Mouse (Mus musculus) kidney, postnatal 0 days (tissue): ENCODE data around the gene Rfxank. TPM values are rescaled to one million over a fixed set of nuclear protein-coding genes. Genes with fewer than 3 reads are reported as not detected.

Source experiments
- ATAC-seq: fragments of 200-750 bp; cut with Nextera tagmentation; replicated peaks from 2 replicates; pipeline ENCODE4 v1.8.0; 2017; ENCODE audit warnings: low read depth, moderate number of reproducible peaks, moderate TSS enrichment, moderate library complexity; ENCODE audit not compliant: low FRiP score
- DNase-seq: peaks from one replicate; pipeline ENCODE4 v3.0.0-alpha.2; 2016; ENCODE audit warnings: low spot score
- H3K27ac ChIP-seq: fragments of 300-500 bp; sonication (generic); 2 replicates; pipeline ENCODE4 v1.5.1; 2014; ENCODE audit warnings: mild to moderate bottlenecking
- H3K27me3 ChIP-seq: fragments of 300-500 bp; sonication (generic); 2 replicates; pipeline ENCODE4 v1.6.1; 2014; ENCODE audit warnings: low read length, mixed read lengths; ENCODE audit not compliant: insufficient read depth
- H3K36me3 ChIP-seq: fragments of 300-500 bp; sonication (generic); 2 replicates; pipeline ENCODE4 v1.6.1; 2014; ENCODE audit warnings: low read length, mixed read lengths; ENCODE audit not compliant: insufficient read depth
- H3K4me1 ChIP-seq: fragments of 300-500 bp; sonication (generic); replicated peaks from 2 replicates; pipeline ENCODE4 v1.6.1; 2014; ENCODE audit warnings: antibody characterized with exemption, low read length, mixed read lengths; ENCODE audit not compliant: insufficient read depth
- H3K4me2 ChIP-seq: fragments of 300-500 bp; sonication (generic); 2 replicates; pipeline ENCODE4 v1.6.1; 2014; ENCODE audit warnings: mild to moderate bottlenecking, low read length, moderate library complexity, mixed read lengths
- H3K4me3 ChIP-seq: fragments of 300-500 bp; sonication (generic); replicated peaks from 2 replicates; pipeline ENCODE4 v1.5.1; 2014; ENCODE audit warnings: low read depth, low read length
- H3K9ac ChIP-seq: fragments of 300-500 bp; sonication (generic); 2 replicates; pipeline ENCODE4 v1.6.1; 2014; ENCODE audit warnings: low read depth, low read length
- H3K9me3 ChIP-seq: fragments of 300-500 bp; sonication (generic); replicated peaks from 2 replicates; pipeline ENCODE4 v1.6.1; 2016; ENCODE audit warnings: low read length, inconsistent platforms, mixed read lengths
- CTCF ChIP-seq: IDR thresholded peaks from 2 replicates; pipeline ENCODE4 v1.5.1; 2016; ENCODE audit warnings: antibody characterized with exemption, low read depth, mild to moderate bottlenecking, moderate library complexity
- WGBS: fragments of 180-500 bp; shearing (Covaris S2); extraction: QIAGEN DNeasy Blood & Tissue Kit; methylation state at CpG from one replicate; pipeline ENCODE4 v1.1.7; 2014; 5-methylcytosine and 5-hydroxymethylcytosine counted together
- polyA plus RNA-seq: library from polyadenylated mRNA; unstranded; fragments of >200 nt; fragmentation: Nextera tagmentation; extraction: Ambion mirVana; gene quantifications from 2 replicates; pipeline ENCODE4 v1.2.1, GENCODE M21; 2015

The Rfxank gene
- polyA plus RNA-seq, 1 experiment from 2014 or later: 13.7 TPM

DNA sequence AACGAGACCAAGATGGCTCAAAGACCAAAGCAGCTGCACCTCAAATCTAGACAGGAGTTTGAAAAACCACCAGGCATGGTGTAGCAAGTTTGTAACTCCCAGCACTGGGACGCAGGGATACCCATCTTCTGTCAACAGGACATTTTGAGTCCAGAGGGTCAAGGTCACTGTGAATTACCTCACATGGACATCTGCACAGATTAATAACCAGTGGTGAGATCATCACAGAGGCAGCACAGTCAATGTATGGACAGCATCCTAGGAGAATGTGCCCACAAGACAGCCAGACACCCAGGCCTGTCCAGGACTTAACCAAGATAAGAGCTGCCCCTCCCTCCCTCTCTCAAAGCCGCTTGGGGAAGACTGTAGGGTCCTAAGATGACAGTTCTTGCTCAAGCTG is 31.2 kb upstream of the Rfxank start:
- WGBS: 82% methylated on average over 3 of the region's 3 CpGs
- TF ChIP-seq CTCF: no peak

DNA sequence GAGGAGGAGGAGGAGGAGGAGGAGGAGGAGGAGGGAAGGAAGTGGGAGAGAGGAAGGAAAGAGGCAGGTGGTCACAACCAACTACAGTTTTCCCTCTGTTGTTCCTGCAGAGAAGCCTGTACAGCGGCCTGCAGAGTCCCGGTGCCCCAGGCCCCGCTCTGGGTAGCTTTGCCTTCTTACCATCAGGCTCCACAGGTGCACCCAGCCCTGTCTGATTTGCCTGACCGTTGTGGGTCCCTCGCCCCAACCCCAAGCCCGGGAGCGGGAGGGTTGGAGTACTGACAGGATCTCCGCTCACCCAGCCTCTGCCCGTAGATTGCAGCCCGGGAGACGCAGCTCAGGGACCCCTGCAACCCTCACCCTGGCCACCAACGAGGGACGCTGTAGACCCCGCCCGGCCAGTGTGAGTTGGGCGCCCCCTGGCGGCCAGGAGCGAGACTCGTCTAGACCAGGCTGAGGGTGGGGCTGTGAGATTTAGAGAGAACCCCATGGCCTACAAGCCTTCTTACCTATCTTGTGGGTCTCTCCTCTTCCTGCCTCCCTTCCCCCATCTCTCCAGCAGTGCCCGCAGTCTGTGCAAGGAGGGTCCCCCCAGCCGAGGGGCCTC is 27.7 kb upstream of the Rfxank start:
- Histone ChIP-seq H3K27me3 (no peaks in the 10 kb centered on the region), H3K36me3 (no peaks in the 10 kb centered on the region), H3K9ac (peak overlapping the region; percentile 43), H3K4me3 (no peak overlapping the region; the same call in 1 of the 2 replicates), H3K4me1 (no peaks in the 10 kb centered on the region), H3K4me2 (peak overlapping the region; percentile 57), H3K9me3 (no peaks in the 10 kb centered on the region), H3K27ac (no peak overlapping the region)
- WGBS: 3% methylated on average over 21 of the region's 21 CpGs
- ATAC-seq (peak; percentile 86), DNase-seq (peak; percentile 79)
- peak; percentile 98 for TF ChIP-seq CTCF

More for the DNA sequence above, 31.2 kb upstream of the Rfxank start:
- no peak for DNase-seq
- Histone ChIP-seq H3K27me3 (no peaks in the 10 kb centered on the region), H3K4me2 (no peak overlapping the region), H3K9ac (no peak overlapping the region), H3K9me3 (no peaks in the 10 kb centered on the region), H3K27ac (no peak overlapping the region), H3K4me3 (no peak overlapping the region), H3K36me3 (no peaks in the 10 kb centered on the region), H3K4me1 (no peaks in the 10 kb centered on the region)
- ATAC-seq: no peak

DNA sequence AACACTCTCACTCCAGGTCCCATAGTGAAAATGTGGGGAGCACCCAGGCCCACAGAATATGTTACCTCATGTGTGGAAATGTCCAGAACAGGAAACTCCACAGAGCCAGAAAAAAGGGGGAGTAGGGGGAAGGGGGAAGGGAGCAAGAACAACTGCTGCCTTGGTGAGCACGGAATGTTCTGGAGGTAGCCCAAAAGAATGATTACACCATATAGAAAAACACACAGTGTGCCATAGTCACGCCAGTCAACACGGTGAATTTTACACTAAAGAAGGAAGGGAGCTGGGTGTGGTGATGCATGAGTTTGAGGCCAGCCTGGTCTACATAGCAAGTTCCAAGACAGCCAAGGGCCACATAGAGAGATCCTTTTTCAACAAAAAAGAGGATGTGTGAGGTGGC is 24.4 kb upstream of the Rfxank start:
- Histone ChIP-seq H3K9me3 (no peaks in the 10 kb centered on the region), H3K4me2 (no peak overlapping the region), H3K27me3 (no peaks in the 10 kb centered on the region), H3K4me3 (no peak overlapping the region), H3K27ac (no peak overlapping the region), H3K36me3 (no peaks in the 10 kb centered on the region), H3K9ac (no peak overlapping the region), H3K4me1 (no peaks in the 10 kb centered on the region)
- 85% methylated on average over 3 of the region's 3 CpGs for WGBS
- ATAC-seq (no peak), DNase-seq (no peak)
- no peak for TF ChIP-seq CTCF

DNA sequence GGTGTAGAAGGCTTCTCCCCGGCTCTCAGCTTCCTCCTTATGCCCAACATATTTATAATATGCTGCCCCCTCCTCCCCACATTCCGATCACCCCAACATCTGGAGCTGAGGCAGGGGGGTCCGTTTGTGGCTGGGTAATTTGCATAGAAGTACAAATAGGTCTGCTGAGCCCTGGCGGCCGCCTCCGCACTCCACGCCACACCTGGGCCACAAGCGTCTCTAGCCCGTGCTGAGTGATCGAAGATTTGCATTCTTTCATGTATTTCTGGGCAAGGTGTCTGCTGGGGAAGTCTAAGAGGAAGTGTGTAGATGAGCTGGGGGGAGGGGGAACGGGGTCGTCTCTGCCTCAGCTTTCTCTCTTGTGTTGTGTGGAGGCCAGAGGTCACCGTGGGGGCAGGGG is 21.1 kb upstream of the Rfxank start:
- DNase-seq: no peak
- no peak for TF ChIP-seq CTCF
- 67% methylated on average over 13 of the region's 13 CpGs for WGBS
- Histone ChIP-seq H3K27ac (no peak overlapping the region), H3K9ac (no peak overlapping the region), H3K36me3 (no peaks in the 10 kb centered on the region), H3K4me2 (no peak overlapping the region), H3K4me1 (no peaks in the 10 kb centered on the region), H3K27me3 (no peaks in the 10 kb centered on the region), H3K4me3 (no peak overlapping the region), H3K9me3 (no peaks in the 10 kb centered on the region)
- ATAC-seq: no peak

DNA sequence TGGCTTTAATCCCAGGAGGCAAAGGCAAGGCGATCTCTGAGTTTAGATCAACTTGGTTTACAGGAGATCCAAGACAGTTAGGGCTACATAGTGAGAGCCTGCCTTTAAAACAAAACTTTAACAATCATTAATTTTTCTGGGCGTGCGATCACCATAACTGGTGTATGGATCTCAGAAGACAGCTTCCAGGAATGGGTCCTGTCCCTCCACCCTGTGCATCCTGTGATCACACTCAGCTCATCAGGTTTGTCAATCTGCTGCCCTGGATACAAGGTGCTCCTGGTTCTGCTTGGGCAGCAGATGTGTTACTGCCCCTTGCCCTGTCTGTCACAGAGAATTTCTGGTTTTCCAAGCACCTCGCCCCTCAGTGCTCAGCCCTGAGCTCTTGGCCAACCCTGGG is 20.3 kb upstream of the Rfxank start:
- Histone ChIP-seq H3K27me3 (no peaks in the 10 kb centered on the region), H3K36me3 (no peaks in the 10 kb centered on the region), H3K4me3 (no peak overlapping the region), H3K27ac (no peak overlapping the region), H3K9me3 (no peaks in the 10 kb centered on the region), H3K4me1 (no peaks in the 10 kb centered on the region), H3K9ac (no peak overlapping the region), H3K4me2 (no peak overlapping the region)
- no peak for TF ChIP-seq CTCF
- ATAC-seq (no peak), DNase-seq (no peak)
- 73% methylated on average over 4 of the region's 4 CpGs for WGBS

DNA sequence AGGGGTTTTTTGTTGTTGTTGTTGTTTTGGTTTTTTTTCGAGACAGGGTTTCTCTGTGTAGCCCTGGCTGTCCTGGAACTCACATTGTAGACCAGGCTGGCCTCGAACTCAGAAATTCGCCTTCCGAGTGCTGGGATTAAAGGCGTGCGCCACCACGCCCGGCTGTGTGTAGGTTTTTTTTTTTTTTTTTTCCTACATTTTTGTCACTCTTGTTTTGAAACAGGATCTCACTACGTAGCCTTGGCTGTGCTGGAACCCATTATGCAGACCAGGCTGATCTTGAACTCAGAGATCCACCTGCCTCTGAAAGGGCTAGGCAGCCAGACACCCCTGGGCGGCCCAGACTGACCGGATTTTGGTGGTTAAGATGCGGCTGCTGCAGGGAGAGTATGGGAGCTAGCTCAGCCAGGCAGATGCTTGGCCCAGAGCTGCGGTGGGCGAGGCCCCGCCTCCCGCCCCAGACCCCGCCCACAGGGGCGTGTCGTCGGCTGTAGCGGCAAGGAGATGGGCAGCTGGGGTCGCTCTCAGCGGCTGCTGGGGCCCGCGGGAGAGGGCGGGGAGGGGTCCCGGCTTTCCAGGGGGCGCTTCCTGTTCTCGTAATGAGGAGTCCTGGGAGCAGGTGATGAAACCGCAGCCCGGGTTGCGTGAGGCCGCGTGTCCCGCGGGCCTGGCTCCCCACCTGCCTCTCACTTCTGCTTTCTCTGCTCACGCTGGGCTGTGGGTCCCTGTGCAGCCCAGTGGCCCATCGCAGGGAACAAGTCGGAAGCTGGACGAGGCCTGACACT is 19.3 kb upstream of the Rfxank start:
- Histone ChIP-seq H3K4me1 (no peaks in the 10 kb centered on the region), H3K9me3 (no peaks in the 10 kb centered on the region), H3K9ac (peak overlapping the region; percentile 45; the same call in 1 of the 2 replicates), H3K4me3 (peak overlapping the region; percentile 48), H3K4me2 (peak overlapping the region; percentile 90), H3K36me3 (no peaks in the 10 kb centered on the region), H3K27ac (no peak overlapping the region), H3K27me3 (no peaks in the 10 kb centered on the region)
- TF ChIP-seq CTCF: no peak
- 13% methylated on average over 38 of the region's 40 CpGs for WGBS
- DNase-seq (peak; percentile 80), ATAC-seq (peak; percentile 84)
